Mouse (Mus musculus) c-Kit-positive CD71-positive TER-119-positive erythroid progenitor cells, embryonic 14.5 days (primary cell): ENCODE results near the gene Tkt.

Experiments
- DNase-seq: peaks from one replicate; pipeline ENCODE4 v3.0.0-alpha.2; 2013; ENCODE audit warnings: low spot score

Gene Tkt

DNA sequence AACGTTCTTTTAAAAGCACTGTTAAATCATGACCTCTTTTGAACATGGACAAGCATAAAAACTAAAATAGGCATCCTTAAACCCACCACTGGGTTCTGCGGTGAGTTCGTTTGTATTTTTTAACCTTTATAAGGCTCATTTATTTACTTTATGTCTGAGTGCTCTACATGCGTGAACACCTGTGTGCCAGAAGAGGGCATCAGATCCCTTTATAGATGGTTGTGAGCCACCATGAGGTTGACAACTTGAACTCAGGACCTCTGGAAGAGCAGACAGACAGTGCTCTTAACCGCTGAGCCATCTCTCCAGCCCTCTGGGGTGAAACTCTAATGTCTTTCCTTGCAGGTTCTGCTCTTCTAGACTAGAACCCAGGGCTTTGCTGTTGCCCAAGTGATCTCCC lies 37.2 kb downstream of the Tkt start:
- no peak for DNase-seq

DNA sequence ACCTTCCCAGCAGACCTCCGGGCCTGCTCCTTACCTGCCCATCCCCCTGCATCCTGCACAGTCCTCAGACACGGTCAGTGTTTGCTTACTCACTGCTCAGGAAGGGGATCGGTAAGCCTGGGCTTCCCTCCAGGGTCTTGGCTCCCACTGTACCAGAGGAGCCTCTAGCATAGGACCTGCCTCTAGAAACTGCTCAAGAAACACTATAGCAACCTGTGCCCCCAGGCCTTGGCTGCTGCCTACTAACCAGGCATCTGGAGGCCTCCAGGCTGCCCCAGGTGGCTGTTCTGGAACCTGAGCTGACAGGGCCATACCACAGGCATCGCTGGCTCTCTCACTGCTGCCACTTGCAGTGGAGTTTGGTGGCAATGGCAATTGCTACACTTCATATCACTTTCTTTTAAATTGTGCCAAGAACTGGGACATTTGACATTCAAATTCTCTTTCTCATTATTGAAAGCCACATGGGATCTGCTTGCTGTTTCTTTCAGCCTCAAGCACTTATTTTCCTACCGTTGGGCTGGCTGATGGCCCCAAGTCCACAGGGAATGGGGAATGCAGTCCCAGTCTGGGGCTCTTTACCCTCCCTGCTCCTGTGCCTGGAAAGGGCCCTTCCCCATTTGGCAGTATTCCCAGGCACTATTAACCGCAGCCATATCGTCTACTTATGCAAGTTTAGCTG lies 38.8 kb downstream of the Tkt start:
- DNase-seq: no peak

DNA sequence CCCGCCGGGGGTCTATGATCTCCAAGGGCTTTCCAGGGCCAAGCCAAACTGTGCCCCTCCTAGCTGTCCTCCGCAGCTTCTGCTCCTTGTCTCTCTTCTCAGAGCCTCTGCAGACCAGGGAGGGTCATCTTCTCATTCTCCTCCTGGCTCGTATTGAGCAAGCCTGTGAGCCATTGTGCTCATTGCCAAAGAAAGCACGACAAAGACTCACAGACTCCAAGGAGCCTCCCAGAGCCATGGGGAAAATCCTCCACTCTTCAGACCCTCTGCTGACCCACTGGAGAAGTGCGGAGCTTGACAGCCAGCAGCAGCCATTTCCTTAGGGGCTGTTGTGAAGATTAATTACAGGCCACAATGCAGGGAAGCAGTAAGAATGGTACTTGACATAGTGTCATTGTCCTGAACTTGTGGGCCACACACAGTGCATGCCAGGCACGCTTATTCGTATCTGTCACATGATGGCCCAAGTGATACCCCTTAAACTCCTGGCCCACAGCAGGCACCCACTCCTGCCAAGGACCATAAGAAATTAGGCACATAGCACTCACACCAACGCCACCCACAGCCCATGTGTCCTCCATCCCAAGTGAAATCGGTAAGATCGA lies 42.0 kb downstream of the Tkt start:
- no peak for DNase-seq

DNA sequence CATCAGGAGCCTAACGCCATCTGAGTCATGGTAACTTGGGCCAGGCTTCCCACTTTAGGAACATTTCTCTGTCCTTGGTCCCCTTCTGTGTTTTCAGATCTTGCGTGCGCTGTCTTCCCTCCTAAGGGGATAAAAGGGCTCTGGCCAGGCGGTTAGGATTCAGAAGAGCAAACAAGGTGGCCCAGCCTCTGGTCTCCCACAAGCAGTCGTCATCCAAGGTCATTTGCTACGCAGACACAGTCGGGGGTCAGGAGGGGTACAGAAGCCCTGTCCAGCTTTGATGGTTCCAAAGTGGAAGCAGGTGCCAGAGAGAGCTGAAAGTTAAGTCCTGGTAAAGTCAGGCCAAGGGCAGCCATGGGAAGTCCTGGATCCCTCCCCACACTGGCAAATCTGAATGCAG lies 42.8 kb downstream of the Tkt start:
- DNase-seq: no peak

DNA sequence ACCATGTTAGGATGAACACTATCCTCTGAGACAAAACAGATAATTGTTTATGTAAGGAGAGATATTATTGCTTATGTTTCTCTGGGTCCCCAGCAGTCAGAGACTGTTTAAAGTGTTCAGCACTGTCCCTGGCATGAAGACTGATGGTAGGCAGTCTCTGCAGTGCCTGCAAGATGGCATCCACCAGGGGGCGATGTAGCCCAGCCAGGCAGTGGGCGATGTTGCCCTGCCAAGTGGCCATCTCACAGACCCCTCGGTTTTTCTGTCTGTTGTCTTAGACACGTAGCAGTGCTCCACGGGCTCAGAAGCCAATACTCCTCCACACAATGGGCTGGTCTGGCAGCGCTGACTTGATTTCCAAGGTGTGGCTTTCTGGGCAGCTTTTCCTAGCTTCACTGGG lies 43.3 kb downstream of the Tkt start:
- DNase-seq: peak; percentile 58

DNA sequence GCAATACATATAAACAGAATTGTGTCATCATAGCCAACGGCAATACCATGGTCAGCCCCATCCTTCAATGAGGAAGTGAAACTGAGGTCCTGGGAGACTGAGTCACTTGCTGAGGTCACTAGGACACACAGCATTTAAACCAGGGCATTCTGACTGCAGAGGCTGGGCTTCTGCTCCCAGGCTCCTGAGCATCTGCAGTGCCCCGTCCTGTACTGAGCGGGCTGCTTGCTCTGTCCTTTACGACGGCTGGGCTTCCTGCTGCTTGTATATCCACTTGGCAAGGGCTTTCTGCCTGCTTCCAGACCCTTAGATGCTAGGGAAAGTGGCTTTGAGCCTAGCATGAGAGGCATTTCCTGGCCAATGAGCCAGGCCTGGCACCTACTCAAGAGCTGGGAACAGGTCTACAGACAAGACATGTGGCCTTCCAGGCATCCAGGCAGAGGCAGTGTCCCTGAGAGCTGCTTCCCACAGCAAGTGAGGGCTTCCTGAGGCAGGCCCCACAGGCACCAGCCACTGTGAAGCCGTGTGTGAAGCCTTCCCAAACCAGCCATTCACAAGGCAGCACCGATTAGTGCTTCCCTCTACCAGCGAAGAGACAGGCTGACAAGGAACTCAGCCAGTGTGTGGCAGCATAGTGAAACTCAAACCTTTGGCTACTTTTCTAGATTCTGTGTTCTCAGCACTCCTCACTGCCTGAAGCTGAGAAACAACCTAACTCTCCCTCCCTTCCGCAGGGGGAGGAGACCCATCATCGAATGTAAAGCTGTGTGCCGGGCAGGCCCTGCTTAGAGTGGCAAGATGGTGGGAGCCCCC lies 45.3 kb downstream of the Tkt start:
- DNase-seq: no peak

DNA sequence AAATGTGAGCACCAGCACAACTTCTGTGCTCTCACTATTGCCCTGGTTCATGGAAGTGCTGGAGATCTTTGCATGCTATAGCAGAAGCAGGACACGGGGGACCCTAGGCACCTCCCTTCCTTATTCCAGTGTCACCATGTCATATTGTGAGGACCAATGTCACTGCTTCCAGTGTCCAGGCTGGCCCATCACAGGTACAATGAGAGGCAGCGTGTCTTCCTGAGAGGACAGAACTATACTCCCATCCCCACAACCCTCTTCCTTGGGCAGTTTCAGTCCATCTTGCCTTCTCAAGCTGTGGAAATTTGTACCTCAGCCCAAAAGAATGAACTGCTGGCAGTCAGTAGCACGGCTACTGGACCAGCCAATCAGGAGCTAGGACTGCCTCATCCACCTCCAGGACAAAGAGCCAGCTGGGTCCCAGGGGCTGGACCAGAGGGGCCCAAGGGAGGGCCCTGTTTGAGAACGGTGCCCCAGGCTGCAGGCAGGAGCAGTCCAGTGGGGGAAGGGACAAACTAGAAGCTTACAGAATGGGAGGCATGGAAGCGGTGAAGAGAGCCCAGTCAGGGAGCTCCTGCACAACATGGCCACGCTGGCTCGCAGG lies 46.0 kb downstream of the Tkt start:
- no peak for DNase-seq

DNA sequence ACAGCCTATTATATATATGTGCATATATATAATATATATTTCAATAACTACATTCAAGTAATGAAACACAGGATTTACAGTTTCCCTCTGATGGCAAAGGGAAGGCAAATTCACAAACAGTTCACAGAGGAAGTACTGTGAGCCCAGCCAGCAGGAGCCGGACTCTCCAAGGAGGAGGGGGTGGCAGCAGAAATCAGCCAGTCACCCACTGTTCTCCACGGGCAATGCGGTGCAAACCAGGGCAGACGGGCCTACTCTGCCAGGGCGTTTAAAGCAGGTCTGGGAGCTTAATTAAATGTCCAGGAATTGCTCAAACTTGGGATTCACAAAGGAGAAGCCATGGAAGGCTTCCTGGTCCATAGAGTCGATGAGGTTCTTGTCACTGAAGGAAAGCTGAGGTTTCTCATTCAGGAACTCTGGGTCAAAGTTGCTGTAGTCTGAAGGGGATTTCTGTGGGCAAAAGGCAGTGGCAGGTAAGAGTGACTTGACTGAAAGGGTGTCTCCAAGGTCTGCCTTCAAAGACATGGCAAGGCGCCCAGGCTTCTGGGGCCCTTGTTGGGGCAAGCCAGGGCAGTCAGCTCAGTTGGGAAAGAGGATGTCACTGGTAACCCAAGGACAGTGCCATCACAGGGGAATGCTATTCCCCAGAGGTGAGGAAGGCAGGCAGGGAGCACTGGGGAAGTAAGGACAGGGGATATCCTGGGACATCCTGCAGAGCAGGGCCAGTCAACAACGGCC lies 47.6 kb downstream of the Tkt start:
- no peak for DNase-seq

DNA sequence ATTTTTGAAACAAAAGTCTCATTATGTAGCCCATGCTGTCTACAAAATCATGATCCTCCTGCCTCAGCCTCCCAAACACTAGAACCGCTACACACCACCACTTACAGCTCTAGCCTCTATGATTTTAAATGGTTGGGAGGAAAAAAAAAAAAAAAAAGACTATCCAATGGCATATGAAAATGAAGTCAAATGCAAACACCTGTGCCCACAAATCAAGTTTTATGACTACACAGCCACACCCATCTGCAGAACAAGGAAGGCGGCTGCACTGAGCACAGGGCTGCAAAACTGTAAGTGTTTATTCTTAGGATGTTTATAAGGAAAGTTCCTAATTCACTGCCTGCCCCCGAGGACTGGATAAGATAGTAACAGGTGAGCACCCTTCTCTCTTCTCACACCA lies 48.2 kb downstream of the Tkt start:
- no peak for DNase-seq

DNA sequence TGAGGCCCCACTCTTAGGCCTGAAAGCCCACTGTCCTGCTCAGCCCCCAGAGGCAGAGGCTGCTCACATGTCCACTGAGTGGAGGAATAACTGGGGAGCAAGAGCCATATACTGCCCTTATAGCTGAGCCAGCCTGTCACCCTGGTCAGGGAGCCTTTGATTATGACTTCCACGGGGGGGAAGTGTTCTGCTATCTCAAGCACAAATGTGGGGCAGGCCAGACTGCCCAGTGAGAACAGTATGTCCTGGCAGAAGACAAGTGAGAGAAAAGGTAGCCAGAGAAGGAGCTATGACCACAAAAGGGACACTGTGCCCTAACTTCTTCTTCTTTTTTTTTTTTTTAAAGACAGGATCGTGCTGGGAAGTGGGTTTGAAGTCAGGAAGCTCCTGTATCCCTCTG lies 49.0 kb downstream of the Tkt start:
- DNase-seq: no peak

DNA sequence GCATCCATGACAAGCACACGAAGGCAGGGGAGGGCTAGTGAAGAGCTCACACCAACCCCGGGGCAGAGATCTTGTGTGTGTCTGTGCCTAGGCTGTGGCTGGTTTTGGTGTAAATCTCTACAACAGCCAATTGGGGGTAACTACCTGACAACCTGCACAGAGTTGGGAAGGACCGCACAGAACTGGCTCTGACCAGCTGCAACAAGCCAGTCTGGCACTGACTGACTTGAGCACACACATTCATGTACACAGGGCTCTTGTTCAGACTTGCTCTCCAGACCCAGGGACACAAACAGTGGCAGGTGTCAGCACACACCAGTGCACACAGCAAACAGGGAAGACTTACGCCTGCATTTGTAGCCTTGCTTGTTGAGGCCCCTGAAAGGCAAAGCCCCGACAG lies 58.7 kb downstream of the Tkt start:
- DNase-seq: no peak

DNA sequence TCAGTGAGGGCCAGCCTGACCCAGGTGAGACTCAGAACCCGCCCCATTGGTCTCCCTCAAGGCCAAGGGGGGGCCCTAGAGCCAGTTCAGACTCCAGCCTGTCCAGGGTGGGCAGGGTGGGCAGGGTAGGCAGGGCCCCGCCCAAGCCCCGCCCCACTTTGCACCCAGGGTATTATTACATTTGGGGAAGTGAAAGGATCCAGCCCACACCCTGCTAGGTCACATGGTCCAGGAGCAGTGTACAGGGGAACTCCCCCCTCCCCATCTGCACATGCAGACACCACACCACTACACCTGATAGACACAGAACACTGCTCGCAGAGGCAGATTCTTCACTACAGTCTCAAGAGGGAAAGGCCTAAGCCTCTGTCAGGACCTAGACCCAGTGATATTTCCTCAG lies 59.5 kb downstream of the Tkt start:
- DNase-seq: no peak

DNA sequence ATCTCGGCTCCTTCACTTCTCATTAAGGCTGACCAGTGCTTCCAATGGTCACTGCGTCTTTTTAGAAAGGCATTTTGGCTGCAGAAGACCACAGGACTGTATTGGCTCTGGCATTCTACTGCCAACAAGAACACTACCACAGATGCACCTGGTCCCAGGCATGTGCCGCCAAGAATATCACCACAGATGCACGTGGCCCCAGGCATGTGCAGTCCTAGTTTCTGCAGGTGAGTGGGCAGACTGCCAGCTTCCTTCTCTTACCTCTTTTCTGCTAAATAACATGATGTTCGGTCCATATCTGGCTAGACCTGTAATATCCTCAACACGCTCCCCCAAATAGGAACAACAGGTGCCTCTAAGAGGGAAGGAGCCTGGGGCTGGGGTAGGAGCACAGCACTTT lies 60.0 kb downstream of the Tkt start:
- DNase-seq: no peak

DNA sequence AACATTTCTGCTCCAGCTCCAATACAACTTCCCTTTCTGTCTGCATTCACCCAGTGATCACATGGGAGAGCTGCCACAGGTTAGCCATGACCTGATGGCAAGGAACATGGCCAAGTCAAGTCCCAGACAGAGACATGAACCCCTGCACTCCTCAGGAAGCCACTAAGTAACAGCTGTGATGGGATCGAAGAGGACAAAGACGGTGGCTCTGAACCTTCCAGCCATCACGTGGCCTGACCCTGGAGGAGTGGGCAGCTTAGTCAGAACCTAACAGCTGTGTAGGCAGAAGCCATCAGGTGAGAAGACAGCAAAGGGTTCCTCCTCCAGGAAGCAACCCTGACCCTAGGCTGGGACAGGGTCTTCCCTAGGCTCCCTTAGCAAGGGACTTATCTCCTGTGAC lies 61.3 kb downstream of the Tkt start:
- DNase-seq: no peak

DNA sequence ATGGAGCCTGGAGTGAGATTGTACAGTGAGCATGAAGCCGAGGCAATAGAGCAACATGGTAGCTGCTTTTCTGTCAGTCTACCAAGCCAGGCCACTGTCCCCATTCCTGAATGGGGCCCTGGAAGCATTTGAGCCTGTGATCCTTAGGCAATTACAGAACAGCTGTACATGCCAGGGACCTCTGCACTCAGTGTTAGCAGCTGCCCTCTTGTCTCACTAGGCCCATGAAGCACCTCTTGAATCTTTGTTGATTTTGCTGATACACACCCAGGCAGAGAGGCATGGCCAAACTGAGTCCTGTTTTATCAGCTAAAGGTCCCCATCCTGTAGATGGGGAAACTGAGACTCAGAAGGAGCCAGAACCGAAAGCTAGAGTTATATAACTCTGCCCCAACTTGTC lies 62.1 kb downstream of the Tkt start:
- DNase-seq: no peak

DNA sequence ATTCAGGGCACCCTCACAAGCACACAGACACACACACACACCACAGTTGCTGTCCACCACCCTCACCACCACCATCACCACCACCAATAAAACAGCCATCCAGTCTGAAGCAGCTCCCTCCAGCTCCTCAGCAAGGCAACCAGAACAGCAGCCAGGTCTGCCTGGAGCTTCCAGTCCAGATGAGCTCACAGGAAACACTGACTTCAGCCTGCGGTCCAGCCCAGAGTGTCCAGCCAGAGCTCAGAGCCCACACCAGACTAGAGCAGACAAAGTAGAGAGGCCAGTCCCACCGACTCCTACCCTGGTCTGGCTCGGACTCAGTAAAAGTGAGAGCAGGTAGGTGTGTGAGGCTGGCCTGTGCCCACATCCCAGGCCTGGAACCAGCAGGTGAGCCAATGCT lies 62.8 kb downstream of the Tkt start:
- no peak for DNase-seq

DNA sequence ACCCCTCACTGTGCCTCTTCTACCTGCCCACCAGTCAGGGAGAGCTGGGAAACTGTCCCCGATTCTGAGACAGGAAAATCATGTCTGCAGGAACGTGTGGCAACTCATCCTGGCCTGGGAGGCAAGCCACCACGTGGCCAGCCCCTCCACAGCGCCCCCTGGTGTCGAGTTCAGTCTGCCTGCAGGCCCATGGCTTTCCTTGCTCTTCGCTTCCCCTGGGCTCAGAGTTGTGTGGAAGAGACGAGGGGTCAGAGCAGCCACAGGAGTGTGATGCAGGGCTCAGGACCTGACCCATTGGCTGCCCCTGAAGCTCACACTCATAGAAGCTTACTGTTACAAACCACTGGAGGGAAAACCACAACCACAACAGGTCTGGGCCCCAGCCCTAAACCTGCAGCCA lies 64.4 kb downstream of the Tkt start:
- peak; percentile 62 for DNase-seq

DNA sequence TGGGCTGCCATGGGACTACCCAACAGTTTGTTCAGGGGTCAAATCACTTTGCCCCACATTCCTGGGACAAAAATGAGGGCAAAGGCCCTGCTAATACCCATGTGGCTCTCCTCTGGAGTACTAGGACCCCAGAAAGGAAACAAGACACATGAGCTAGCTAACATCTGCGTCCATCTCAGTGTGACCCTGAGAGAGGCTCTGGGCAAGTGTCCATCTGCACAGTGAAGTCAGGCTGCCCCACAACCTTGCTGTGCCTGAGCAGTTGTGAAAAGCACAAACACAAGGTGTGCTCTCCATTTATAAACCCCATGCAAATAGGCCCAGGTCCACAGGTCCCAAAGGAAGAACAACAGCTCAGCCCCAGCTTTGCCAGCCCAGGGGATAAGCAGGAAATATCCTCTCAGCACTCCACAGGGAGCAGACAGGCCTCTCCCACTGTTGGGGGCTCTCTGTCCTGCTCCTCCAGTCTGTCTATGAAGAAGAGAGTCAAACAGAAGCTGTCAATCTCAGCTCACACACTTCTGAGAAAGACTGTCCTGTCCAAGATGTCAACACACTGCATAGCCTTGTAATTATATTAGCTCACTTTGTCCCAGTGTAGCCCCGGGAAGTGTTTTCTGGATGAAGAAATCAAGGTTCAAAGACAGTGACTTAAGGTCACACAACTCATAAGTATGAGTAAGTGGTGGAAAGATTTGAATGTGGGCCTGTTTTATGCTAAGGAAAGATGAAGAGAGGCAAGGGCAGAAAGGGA lies 65.0 kb downstream of the Tkt start:
- no peak for DNase-seq

DNA sequence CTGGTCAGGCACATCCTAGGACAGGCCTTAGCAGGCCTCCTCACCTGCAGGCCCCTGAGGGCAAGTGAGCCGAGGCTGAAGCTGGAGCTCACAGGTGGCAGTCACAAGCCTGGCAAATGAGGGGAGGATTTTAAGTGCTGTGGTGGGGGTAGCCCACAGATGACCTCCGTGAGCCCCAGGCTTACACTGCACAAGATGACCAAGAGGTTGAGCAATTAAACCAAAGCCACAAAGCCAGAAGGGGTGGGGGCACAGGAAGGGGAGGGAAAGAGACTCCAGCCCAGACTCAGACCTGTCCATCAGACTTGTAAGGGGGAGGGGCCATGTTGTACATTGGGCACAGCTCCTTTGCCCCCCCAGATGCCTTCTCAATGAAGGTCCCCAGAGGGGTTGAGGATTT lies 68.6 kb downstream of the Tkt start:
- DNase-seq: no peak

DNA sequence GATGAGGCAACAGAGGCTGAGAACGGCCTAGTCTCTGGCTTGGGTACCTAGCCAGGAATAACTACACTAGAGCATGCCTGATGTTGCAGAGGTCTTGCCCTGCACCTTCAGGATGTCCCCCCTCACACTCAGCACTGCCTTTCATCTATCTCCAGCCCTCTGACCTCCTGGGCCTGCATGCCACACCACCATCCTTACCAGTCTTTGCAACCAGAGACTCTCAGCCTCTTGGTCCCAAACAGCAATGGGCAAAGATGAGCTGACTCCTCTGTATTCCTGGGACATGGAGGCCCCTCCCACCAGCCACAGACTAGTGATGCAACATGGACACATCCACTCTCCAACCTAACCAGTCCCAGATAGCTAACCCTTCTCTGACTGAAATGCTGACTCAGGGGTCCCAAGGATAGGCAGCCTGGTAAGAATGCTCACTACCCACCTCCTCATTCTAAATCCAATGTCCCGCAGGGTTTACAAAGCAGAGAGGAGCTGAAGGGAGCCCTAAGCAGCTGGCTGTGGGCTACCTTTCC lies 70.7 kb downstream of the Tkt start:
- DNase-seq: no peak

DNA sequence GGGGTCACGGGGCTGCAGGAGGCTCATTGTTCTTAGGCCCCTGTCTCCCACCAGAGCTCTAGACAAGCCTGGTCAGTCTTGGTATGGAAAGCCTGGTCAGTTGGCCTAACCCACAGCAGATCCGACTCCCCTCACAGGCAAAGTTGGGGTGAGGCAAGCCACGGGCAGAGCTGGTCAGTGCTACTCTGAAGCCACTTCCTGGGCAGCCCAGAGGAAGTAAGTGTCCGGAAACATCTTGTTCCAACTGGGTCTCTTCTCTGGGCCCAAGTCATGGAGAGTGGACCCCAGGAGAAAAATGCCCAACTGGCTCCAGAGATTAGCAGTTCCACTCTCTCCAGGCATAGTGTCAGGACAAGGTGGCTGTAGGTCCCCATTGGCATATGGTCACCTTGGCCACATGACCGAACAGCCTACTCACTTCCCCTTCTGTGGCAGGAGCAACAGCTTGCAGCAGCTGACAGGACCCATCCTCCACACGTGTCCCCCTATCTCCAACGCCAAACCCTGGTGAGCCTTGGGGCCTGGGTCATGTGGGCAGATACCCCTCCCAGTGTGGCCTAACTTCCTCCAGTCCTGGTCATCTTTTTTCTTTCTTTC lies 71.9 kb downstream of the Tkt start:
- no peak for DNase-seq
